Mouse (Mus musculus): ENCODE measurements around the gene Fbxo41. TPM values are rescaled to one million over a fixed set of nuclear protein-coding genes. Genes with fewer than 3 reads are reported as not detected.

Gene Fbxo41
- polyA plus RNA-seq, 1 experiment from 2014 or later: 0.47 TPM

DNA sequence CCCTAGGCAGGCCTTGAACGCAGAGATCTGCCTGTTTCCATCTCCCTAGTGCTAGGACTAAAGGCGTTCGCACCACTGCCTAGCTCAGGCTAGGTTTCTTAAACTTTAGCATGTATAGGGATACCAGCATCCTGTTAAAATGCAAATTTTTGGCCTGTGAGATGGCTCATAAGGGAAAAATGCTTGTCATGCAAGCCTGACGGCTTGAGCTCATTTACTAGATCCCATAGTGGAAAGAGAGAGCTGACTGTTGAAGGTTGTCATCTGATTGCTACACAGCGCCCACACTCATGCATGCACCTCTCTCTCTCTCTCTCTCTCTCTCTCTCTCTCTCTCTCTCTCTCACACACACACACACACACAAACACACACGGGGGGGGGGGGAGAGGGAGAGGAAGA lies 66.2 kb downstream of the Fbxo41 start:
- no peak for ATAC-seq (ENCODE audit: low FRiP score, low read depth)
- Histone ChIP-seq H3K4me3 (no peak overlapping the region), H3K36me3 (peaks cover 38% of the 10 kb centered on the region), H3K27me3 (no peaks in the 10 kb centered on the region), H3K4me1 (peaks cover 6% of the 10 kb centered on the region), H3K9ac (no peak overlapping the region), H3K27ac (no peak overlapping the region), H3K4me2 (replicated peaks) (no peak overlapping the region), H3K9me3 (no peaks in the 10 kb centered on the region)
- WGBS: 89% methylated on average over 5 of the region's 6 CpGs

DNA sequence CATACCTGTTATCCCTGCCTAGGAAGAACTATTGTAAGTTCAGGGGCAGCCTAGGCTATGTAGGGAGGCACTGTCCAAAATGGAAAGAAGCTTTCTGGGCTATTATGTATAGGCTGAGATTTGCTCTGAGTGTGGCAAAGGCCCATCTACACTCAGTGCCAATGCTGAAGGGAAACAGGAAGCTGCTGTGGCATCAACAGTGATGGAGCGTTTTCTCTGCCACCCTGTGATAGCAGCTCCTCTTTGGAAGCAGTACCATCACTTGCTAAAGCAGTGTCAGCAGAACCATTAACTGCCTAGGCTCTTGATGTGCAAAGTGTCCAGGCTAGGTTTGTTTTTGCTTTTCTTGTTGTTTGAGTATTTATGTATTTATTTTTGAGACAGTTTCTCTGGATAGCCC lies 66.6 kb downstream of the Fbxo41 start:
- no peaks in the 10 kb centered on the region for H3K9me3 ChIP-seq
- no peak overlapping the region for H3K27ac ChIP-seq
- H3K4me1 ChIP-seq: peaks cover 6% of the 10 kb centered on the region
- no peak overlapping the region for H3K4me2 ChIP-seq (replicated peaks)
- 85% methylated on average over 1 of the region's 1 CpGs for WGBS
- H3K4me3 ChIP-seq: no peak overlapping the region
- peaks cover 34% of the 10 kb centered on the region for H3K36me3 ChIP-seq
- H3K9ac ChIP-seq: no peak overlapping the region
- ATAC-seq (ENCODE audit: low FRiP score, low read depth): no peak
- H3K27me3 ChIP-seq: no peaks in the 10 kb centered on the region

DNA sequence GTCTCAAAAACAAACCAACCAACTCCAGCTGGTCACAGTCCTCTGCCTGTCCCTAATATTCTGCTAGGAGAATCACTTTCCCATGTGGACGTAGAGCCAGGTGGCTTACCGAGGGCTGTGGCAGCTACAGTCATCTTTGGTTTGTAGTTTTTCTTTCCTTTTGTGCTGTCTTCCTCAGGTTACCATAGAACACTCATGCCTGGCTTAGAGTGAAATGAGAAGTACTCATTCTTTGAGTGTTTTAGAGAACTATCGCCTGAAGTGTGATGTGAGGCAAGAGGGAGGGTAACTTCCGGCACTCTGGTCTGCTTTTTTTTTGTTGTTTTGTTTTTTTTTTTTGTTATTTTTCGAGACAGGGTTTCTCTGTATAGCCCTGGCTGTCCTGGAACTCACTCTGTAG lies 68.9 kb downstream of the Fbxo41 start:
- Histone ChIP-seq H3K4me1 (peaks cover 6% of the 10 kb centered on the region), H3K27ac (no peak overlapping the region), H3K27me3 (no peaks in the 10 kb centered on the region), H3K4me2 (replicated peaks) (no peak overlapping the region), H3K9ac (no peak overlapping the region), H3K4me3 (no peak overlapping the region), H3K9me3 (no peaks in the 10 kb centered on the region), H3K36me3 (peaks cover 10% of the 10 kb centered on the region)
- 87% methylated on average over 5 of the region's 5 CpGs for WGBS
- no peak for ATAC-seq (ENCODE audit: low FRiP score, low read depth)

DNA sequence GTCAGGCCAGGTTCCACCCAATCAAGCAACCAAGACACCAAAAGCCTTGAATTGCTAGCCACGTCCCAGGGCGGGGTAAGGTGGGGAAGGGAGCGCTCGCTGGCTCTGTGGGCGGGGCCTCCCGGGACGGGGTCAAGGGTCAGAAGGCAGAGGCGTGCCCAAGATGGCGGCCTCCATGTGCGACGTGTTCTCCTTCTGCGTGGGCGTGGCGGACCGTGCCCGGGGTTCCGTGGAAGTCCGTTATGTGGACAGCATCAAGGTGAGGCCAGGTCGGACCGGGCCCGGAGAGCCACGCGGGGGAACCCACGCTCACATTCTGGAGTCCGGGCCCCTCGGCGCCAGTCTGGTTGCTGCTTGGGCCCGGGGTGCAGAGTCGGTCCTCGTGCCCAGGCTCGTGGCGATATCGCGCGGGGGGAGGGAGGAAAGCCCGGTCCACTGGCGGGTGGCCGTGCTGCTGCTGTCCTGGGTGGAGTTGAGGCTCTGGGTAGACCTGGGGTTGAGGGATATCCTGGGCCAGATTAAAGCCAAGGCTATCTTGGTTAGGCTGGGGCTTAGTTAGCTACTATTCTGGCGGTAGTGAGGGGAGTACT lies 70.9 kb downstream of the Fbxo41 start, which contains the start of gene Smyd5:
Gene Smyd5 (plus strand): TSS at position 148 of the 590 bp plus-strand sequence.
- WGBS: under 1% methylated on average over 39 of the region's 39 CpGs
- Histone ChIP-seq H3K27me3 (peaks cover 11% of the 10 kb centered on the region), H3K4me3 (peak within 1 kb of the TSS; percentile 90), H3K9me3 (no peaks in the 10 kb centered on the region), H3K36me3 (no peaks in the 10 kb centered on the region), H3K27ac (no peak within 1 kb of the TSS), H3K4me2 (replicated peaks) (peak within 1 kb of the TSS; percentile 81), H3K9ac (peak within 1 kb of the TSS; percentile 84), H3K4me1 (peaks cover 6% of the 10 kb centered on the region)
- ATAC-seq (ENCODE audit: low FRiP score, low read depth): peak; percentile 91

DNA sequence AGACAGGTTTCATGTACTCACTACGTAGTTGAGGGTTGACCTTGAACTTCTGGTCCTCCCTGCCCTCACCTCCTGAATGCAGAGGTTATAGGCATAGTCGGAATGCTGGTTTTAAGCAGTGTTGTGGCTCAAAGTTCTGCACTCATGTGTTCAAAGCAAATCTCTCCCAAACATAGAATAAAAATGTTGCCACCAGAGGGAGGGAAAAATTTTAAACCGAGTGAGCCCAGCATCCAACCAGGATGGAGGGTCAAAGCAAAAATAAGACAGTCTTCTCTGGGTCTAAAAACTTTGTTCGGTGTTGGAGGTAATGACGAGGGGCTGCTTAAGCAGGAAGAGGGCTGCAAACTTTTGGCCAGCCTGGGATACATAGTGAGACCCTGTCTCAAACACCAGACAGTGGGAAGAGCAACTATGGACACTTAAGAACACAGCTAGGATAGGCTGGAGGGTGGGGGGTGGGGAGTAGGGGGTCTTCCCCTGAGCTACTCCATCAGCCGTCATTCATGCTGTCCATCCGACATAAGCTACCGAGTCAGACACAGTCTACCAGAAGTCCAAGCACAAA lies 71.4 kb downstream of the Fbxo41 start:
- no peaks in the 10 kb centered on the region for H3K9me3 ChIP-seq
- 45% methylated on average over 8 of the region's 8 CpGs for WGBS

DNA sequence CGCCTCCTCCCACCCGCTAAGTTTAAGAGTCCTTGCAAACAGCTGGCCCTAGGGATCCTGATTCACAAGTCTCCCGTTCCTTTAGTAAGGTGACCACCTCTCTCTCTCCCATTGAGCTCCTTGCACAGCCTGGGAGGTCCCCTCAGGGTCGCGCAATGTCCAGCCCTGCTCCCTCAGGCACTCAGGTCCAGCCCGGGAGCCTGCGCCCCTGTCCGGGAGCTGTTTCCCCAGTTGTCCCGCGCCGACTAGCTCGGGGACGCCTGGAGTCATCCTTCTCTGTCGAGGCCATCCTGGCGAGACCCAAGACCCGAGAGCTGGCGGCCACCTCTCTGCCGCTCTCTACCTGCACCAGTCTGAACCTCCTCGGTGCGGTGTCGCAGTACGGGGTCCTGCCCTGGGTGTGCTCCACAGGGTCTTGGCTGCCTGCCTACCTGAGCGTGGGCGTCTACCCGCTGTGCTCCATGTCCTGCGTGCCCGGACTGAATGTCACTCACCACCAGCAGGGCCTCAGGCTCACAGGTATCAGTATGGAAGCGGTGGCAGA lies 78.9 kb downstream of the Fbxo41 start, which contains the start of gene Noto:
Gene Noto (plus strand): TSS at position 51 of the 544 bp plus-strand sequence.
- WGBS: 11% methylated on average over 28 of the region's 28 CpGs
- Histone ChIP-seq H3K4me2 (replicated peaks) (peak within 1 kb of the TSS; percentile 41), H3K4me3 (peak within 1 kb of the TSS; percentile 7; the same call in 1 of the 2 replicates), H3K27me3 (peaks cover 60% of the 10 kb centered on the region), H3K36me3 (no peaks in the 10 kb centered on the region), H3K27ac (no peak within 1 kb of the TSS), H3K9me3 (no peaks in the 10 kb centered on the region), H3K9ac (no peak within 1 kb of the TSS), H3K4me1 (peaks cover 8% of the 10 kb centered on the region)
- no peak for ATAC-seq (ENCODE audit: low FRiP score, low read depth)

More for the DNA sequence above, 71.4 kb downstream of the Fbxo41 start:
- Histone ChIP-seq H3K9ac (peak overlapping the region; percentile 84), H3K36me3 (no peaks in the 10 kb centered on the region), H3K4me2 (replicated peaks) (peak overlapping the region; percentile 81), H3K27ac (no peak overlapping the region), H3K27me3 (peaks cover 15% of the 10 kb centered on the region), H3K4me1 (peaks cover 6% of the 10 kb centered on the region), H3K4me3 (peak overlapping the region; percentile 90)
- ATAC-seq (ENCODE audit: low FRiP score, low read depth): peak; percentile 68; the same call in 1 of the 2 replicates

Other genes starting within 250 kb of the Fbxo41 start
- 8.9 and 10.1 TPM in 2 replicates for gene Sfxn5, start 169.6 kb downstream of the Fbxo41 start, polyA plus RNA-seq (2015; fragmentation: Nextera tagmentation; extraction: Ambion mirVana)
- 16.7 and 17.2 TPM in 2 replicates for gene Rab11fip5, start 128.4 kb downstream of the Fbxo41 start, polyA plus RNA-seq (2015; fragmentation: Nextera tagmentation; extraction: Ambion mirVana)
- gene Noto, start 79.1 kb downstream of the Fbxo41 start, polyA plus RNA-seq (2015; fragmentation: Nextera tagmentation; extraction: Ambion mirVana): not detected in 2 replicates
- gene Smyd5, start 71.0 kb downstream of the Fbxo41 start, polyA plus RNA-seq (2015; fragmentation: Nextera tagmentation; extraction: Ambion mirVana): 64.2 and 66.1 TPM in 2 replicates
- 493 and 494 TPM in 2 replicates for gene Cct7, start 51.5 kb downstream of the Fbxo41 start, polyA plus RNA-seq (2015; fragmentation: Nextera tagmentation; extraction: Ambion mirVana)
- gene Pradc1, start 51.0 kb downstream of the Fbxo41 start, polyA plus RNA-seq (2015; fragmentation: Nextera tagmentation; extraction: Ambion mirVana): 29.8 and 33.5 TPM in 2 replicates
- not detected in 2 replicates for gene Egr4, start 10.6 kb upstream of the Fbxo41 start, polyA plus RNA-seq (2015; fragmentation: Nextera tagmentation; extraction: Ambion mirVana)
- 6.2 and 6.6 TPM in 2 replicates for gene Alms1, start 84.5 kb upstream of the Fbxo41 start, polyA plus RNA-seq (2015; fragmentation: Nextera tagmentation; extraction: Ambion mirVana)
- not detected in 2 replicates for gene Nat8f7, start 210.2 kb upstream of the Fbxo41 start, polyA plus RNA-seq (2015; fragmentation: Nextera tagmentation; extraction: Ambion mirVana)